Mouse (Mus musculus): Measurements from ENCODE around the gene Pnpla7.
"Not testable (repeated sequence)": the region's sequence is repeated elsewhere in the genome, so short reads cannot be mapped to it uniquely, and the experiment has no call there.

Gene Pnpla7

GRCm38 (mm10) chr2:24975704-24976297 lies at the start of gene Pnpla7:
TSS of gene Pnpla7 (plus strand) at chr2:24976033.
- DNase-seq (ENCODE audit: extremely low read depth, low read depth, low spot score), result no peak

GRCm38 (mm10) chr2:24926345-24926964 lies 49.4 kb upstream of the Pnpla7 start:
- DNase-seq (ENCODE audit: extremely low read depth, low read depth, low spot score), result no peak

GRCm38 (mm10) chr2:24926965-24927358 lies 48.9 kb upstream of the Pnpla7 start:
- DNase-seq (ENCODE audit: extremely low read depth, low read depth, low spot score), result no peak

- peak; percentile 70 for DNase-seq (ENCODE audit: extremely low read depth, low read depth, low spot score)
Observed at GRCm38 (mm10) chr2:24927810-24928479, 47.9 kb upstream of the Pnpla7 start.

- no peak for DNase-seq (ENCODE audit: extremely low read depth, low read depth, low spot score)
Observed at GRCm38 (mm10) chr2:24929119-24929518, 46.7 kb upstream of the Pnpla7 start.

- DNase-seq (ENCODE audit: extremely low read depth, low read depth, low spot score), result no peak
Observed at GRCm38 (mm10) chr2:24929593-24929992, 46.2 kb upstream of the Pnpla7 start.

GRCm38 (mm10) chr2:24934441-24934963 lies 41.3 kb upstream of the Pnpla7 start:
- no peak for DNase-seq (ENCODE audit: extremely low read depth, low read depth, low spot score)

- peak; percentile 87 for DNase-seq (ENCODE audit: extremely low read depth, low read depth, low spot score)
Observed at GRCm38 (mm10) chr2:24935057-24935796, 40.6 kb upstream of the Pnpla7 start, which contains the start of gene Arrdc1. TSS of gene Arrdc1 (minus strand) at chr2:24935252.

GRCm38 (mm10) chr2:24942092-24942491 lies 33.7 kb upstream of the Pnpla7 start:
- no peak for DNase-seq (ENCODE audit: extremely low read depth, low read depth, low spot score)

GRCm38 (mm10) chr2:24944304-24944703 lies 31.5 kb upstream of the Pnpla7 start:
- DNase-seq (ENCODE audit: extremely low read depth, low read depth, low spot score), result not testable (repeated sequence)

GRCm38 (mm10) chr2:24949421-24950188 lies 26.2 kb upstream of the Pnpla7 start, which contains the start of gene Zmynd19:
TSS of gene Zmynd19 (plus strand) at chr2:24949792.
- DNase-seq (ENCODE audit: extremely low read depth, low read depth, low spot score), result no peak

GRCm38 (mm10) chr2:24950189-24950535 lies 25.7 kb upstream of the Pnpla7 start:
- no peak for DNase-seq (ENCODE audit: extremely low read depth, low read depth, low spot score)

- DNase-seq (ENCODE audit: extremely low read depth, low read depth, low spot score), result no peak
Observed at GRCm38 (mm10) chr2:24952537-24953055, 23.2 kb upstream of the Pnpla7 start.

- no peak for DNase-seq (ENCODE audit: extremely low read depth, low read depth, low spot score)
Observed at GRCm38 (mm10) chr2:24960910-24961309, 14.9 kb upstream of the Pnpla7 start.

- no peak for DNase-seq (ENCODE audit: extremely low read depth, low read depth, low spot score)
Observed at GRCm38 (mm10) chr2:24962304-24963000, 13.4 kb upstream of the Pnpla7 start, which contains the start of gene Dph7. TSS of gene Dph7 (plus strand) at chr2:24962400.

- no peak for DNase-seq (ENCODE audit: extremely low read depth, low read depth, low spot score)
Observed at GRCm38 (mm10) chr2:24970386-24970785, 5.4 kb upstream of the Pnpla7 start.

GRCm38 (mm10) chr2:24974452-24974851 lies 1.4 kb upstream of the Pnpla7 start:
- not testable (repeated sequence) for DNase-seq (ENCODE audit: extremely low read depth, low read depth, low spot score)

GRCm38 (mm10) chr2:24974906-24975703 lies 728 bp upstream of the Pnpla7 start, which contains the start of gene Mrpl41:
TSS of gene Mrpl41 (minus strand) at chr2:24975098.
- DNase-seq (ENCODE audit: extremely low read depth, low read depth, low spot score), result peak; percentile 67

GRCm38 (mm10) chr2:24976960-24977359 lies 1.1 kb downstream of the Pnpla7 start:
- DNase-seq (ENCODE audit: extremely low read depth, low read depth, low spot score), result peak; percentile 78

Data from fat pad, adult 2 months (tissue).